Mouse (Mus musculus): ENCODE measurements around the gene Ccdc115. TPM values are rescaled to one million over a fixed set of nuclear protein-coding genes. Genes with fewer than 3 reads are reported as not detected.

The Ccdc115 gene
- polyA plus RNA-seq, 1 experiment from 2014 or later: 78.3 TPM

DNA sequence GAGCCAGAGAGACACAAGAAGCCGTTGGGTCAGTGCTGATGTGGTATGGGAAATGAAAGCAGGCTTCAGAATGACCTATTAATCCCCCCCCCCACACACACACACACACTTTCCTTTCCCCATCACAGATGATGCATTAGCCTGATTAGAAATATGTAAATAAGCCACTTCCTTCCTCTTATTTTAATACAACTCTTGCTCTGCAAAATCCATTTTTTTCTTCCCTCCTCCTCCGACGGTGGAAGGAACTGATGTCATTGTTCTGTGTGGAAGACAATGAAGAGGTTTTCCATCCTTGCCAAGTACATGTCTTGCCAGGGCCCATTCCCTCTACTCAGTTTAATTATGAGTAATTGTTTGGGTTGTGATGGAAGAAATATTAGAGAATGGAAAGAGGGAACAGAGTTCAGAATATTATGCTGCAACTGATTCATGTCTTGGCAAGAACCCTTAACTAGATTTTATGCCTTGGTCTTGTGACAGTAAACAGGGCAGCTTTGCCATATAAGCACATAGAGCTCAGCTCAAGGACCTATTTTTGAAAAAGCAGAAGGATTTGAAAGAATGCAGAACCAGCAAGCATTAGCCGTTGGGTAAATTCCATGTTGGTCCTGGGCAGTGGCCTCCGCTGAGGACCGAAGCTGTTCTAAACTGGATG is 50.1 kb downstream of the Ccdc115 start:
- Histone ChIP-seq H3K4me2 (no peak overlapping the region), H3K9ac (ENCODE audit: low read length) (no peak overlapping the region), H3K36me3 (ENCODE audit: control insufficient read depth, insufficient read depth, low read length) (no peaks in the 10 kb centered on the region), H3K27me3 (ENCODE audit: control insufficient read depth, insufficient read depth, low read length) (no peaks in the 10 kb centered on the region), H3K27ac (ENCODE audit: low read depth, low read length) (no peak overlapping the region), H3K9me3 (ENCODE audit: control insufficient read depth, low read length) (no peaks in the 10 kb centered on the region), H3K4me1 (ENCODE audit: control insufficient read depth, insufficient read depth, low read length) (no peaks in the 10 kb centered on the region), H3K4me3 (ENCODE audit: low read depth, low read length) (no peak overlapping the region)
- DNase-seq (ENCODE audit: low spot score, missing footprints): no peak
- WGBS: 86% methylated on average over 6 of the region's 6 CpGs
- ATAC-seq (ENCODE audit: low FRiP score): no peak

- H3K4me1 ChIP-seq (ENCODE audit: control insufficient read depth, insufficient read depth, low read length): no peaks in the 10 kb centered on the region
- 96% methylated on average over 11 of the region's 11 CpGs for WGBS
- no peak for DNase-seq (ENCODE audit: low spot score, missing footprints)
- H3K9me3 ChIP-seq (ENCODE audit: control insufficient read depth, low read length): no peaks in the 10 kb centered on the region
- no peak overlapping the region for H3K4me3 ChIP-seq (ENCODE audit: low read depth, low read length)
- no peak overlapping the region for H3K9ac ChIP-seq (ENCODE audit: low read length)
- no peak for ATAC-seq (ENCODE audit: low FRiP score)
- H3K36me3 ChIP-seq (ENCODE audit: control insufficient read depth, insufficient read depth, low read length): no peaks in the 10 kb centered on the region
- H3K27me3 ChIP-seq (ENCODE audit: control insufficient read depth, insufficient read depth, low read length): no peaks in the 10 kb centered on the region
- H3K27ac ChIP-seq (ENCODE audit: low read depth, low read length): no peak overlapping the region
- no peak overlapping the region for H3K4me2 ChIP-seq
Measured at GRCm38 (mm10) chr1:34388849-34389233, 50.6 kb downstream of the Ccdc115 start.

DNA sequence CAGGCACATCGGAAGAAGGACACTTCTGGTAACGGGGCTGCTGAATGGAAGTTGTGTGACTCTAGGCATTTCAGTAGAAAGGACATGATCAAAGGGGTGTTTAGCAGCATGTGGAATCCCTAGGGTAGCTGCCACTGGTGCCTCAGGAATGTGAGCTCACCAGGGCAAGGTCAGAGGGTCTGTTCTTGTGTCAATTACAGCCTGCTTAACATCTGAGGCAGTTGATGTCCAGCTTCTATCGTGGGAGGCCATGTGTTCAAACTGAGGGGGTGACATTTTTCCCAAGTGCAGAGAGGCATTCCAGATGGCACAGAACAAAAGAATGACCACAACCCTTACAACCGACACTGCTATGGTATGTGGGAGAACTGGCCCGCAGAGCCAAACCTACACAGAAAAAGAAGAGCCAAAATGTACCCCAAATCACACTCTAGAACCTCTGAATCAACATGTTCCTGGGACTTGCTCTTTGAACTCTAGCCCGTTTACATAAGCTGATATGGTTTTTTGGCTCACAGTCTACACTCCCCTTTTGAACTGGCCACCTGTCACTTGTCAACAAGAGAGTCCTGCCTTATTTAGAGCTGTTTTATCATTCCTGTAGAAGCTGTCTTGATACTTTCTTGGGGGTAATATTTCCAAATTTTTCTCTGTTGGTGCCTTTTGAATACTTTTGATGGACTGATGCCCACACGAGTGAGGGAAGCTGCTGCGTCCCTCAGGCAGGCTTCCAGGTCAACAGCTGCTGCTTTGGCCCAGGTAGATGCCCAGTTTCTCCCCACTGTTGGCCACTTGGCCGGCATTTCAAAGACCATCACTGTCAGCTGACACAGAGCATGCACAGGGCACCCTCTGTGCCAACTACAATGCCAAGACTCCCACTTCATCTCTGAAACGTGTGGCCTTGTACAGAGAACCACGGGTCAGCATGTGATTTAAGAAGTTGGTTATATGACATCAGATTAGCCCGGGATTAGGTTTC is 51.8 kb downstream of the Ccdc115 start:
- no peaks in the 10 kb centered on the region for H3K27me3 ChIP-seq (ENCODE audit: control insufficient read depth, insufficient read depth, low read length)
- no peak overlapping the region for H3K27ac ChIP-seq (ENCODE audit: low read depth, low read length)
- ATAC-seq (ENCODE audit: low FRiP score): no peak
- no peak overlapping the region for H3K4me3 ChIP-seq (ENCODE audit: low read depth, low read length)
- H3K4me2 ChIP-seq: no peak overlapping the region
- WGBS: 61% methylated on average over 12 of the region's 12 CpGs
- no peaks in the 10 kb centered on the region for H3K9me3 ChIP-seq (ENCODE audit: control insufficient read depth, low read length)
- no peak overlapping the region for H3K9ac ChIP-seq (ENCODE audit: low read length)
- no peak for DNase-seq (ENCODE audit: low spot score, missing footprints)
- H3K4me1 ChIP-seq (ENCODE audit: control insufficient read depth, insufficient read depth, low read length): no peaks in the 10 kb centered on the region
- no peaks in the 10 kb centered on the region for H3K36me3 ChIP-seq (ENCODE audit: control insufficient read depth, insufficient read depth, low read length)

Small RNA genes within 50 kb of the gene (microRNA-seq; reads per million reads assigned to microRNA genes)
- gene Mir5103: 7.6 reads per million, percentile 27 among the genes with 10 or more reads in this experiment

Other genes with a start within 250 kb of the Ccdc115 start
- 90.3 and 94.0 TPM in 2 replicates for gene Imp4, start 179 bp upstream of the Ccdc115 start, polyA plus RNA-seq (2014; fragmentation: Nextera tagmentation; extraction: Ambion mirVana)
- gene Ptpn18, start 20.1 kb upstream of the Ccdc115 start, polyA plus RNA-seq (2014; fragmentation: Nextera tagmentation; extraction: Ambion mirVana): 5.5 and 7.3 TPM in 2 replicates
- gene Prss39, start 58.7 kb upstream of the Ccdc115 start, polyA plus RNA-seq (2014; fragmentation: Nextera tagmentation; extraction: Ambion mirVana): not detected in 2 replicates
- gene Cfc1, start 96.0 kb upstream of the Ccdc115 start, polyA plus RNA-seq (2014; fragmentation: Nextera tagmentation; extraction: Ambion mirVana): not detected in 2 replicates
- gene Prss40, start 121.3 kb upstream of the Ccdc115 start, polyA plus RNA-seq (2014; fragmentation: Nextera tagmentation; extraction: Ambion mirVana): not detected in 2 replicates
- gene Amer3, start 140.0 kb upstream of the Ccdc115 start, polyA plus RNA-seq (2014; fragmentation: Nextera tagmentation; extraction: Ambion mirVana): 4.1 and 4.8 TPM in 2 replicates